Mouse (Mus musculus): ENCODE measurements at regions not wholly inside any gene's neighbourhood (a gene's known extent, or its start where the extent isn't known, plus 50 kb on each side); places are given as distances from the start of the nearest gene placed in this dataset.

- H3K36me3 ChIP-seq = no peaks in the 10 kb centered on the region
- H3K27ac ChIP-seq = no peak overlapping the region
- no peaks in the 10 kb centered on the region for H3K27me3 ChIP-seq (replicated peaks)
- no peak for ATAC-seq
- no peaks in the 10 kb centered on the region for H3K9me3 ChIP-seq (replicated peaks)
- no peaks in the 10 kb centered on the region for H3K4me1 ChIP-seq
- H3K9ac ChIP-seq = no peak overlapping the region
- H3K4me2 ChIP-seq = no peak overlapping the region
- no peak overlapping the region for H3K4me3 ChIP-seq
- WGBS (ENCODE audit: insufficient replicate concordance) = 65% methylated on average over 6 of the region's 6 CpGs
Observed at GRCm38 (mm10) chr7:125250970-125251585, 193.4 kb upstream of the Kdm8 start.

GRCm38 (mm10) chr7:125254302-125254701 is 190.2 kb upstream of the Kdm8 start:
- H3K4me3 ChIP-seq = no peak overlapping the region
- ATAC-seq = no peak

GRCm38 (mm10) chr7:125259016-125259415 is 185.5 kb upstream of the Kdm8 start:
- Histone ChIP-seq H3K4me1 (no peaks in the 10 kb centered on the region), H3K4me2 (no peak overlapping the region), H3K27ac (no peak overlapping the region), H3K36me3 (no peaks in the 10 kb centered on the region), H3K9ac (no peak overlapping the region), H3K4me3 (no peak overlapping the region), H3K9me3 (replicated peaks) (no peaks in the 10 kb centered on the region), H3K27me3 (replicated peaks) (no peaks in the 10 kb centered on the region)
- no peak for ATAC-seq

More at GRCm38 (mm10) chr7:125254302-125254701, 190.2 kb upstream of the Kdm8 start:
- no peaks in the 10 kb centered on the region for H3K4me1 ChIP-seq
- H3K4me2 ChIP-seq = no peak overlapping the region
- no peaks in the 10 kb centered on the region for H3K36me3 ChIP-seq
- no peaks in the 10 kb centered on the region for H3K9me3 ChIP-seq (replicated peaks)
- H3K27ac ChIP-seq = no peak overlapping the region
- no peak overlapping the region for H3K9ac ChIP-seq
- WGBS (ENCODE audit: insufficient replicate concordance) = 50% methylated on average over 4 of the region's 4 CpGs
- H3K27me3 ChIP-seq (replicated peaks) = no peaks in the 10 kb centered on the region

- 41% methylated on average over 2 of the region's 2 CpGs for WGBS (ENCODE audit: insufficient replicate concordance)
Observed at GRCm38 (mm10) chr7:125262133-125262532, 182.3 kb upstream of the Kdm8 start.

GRCm38 (mm10) chr7:125262672-125263365 is 181.7 kb upstream of the Kdm8 start:
- Histone ChIP-seq H3K9ac (no peak overlapping the region), H3K9me3 (replicated peaks) (no peaks in the 10 kb centered on the region), H3K4me3 (no peak overlapping the region), H3K4me2 (no peak overlapping the region), H3K36me3 (no peaks in the 10 kb centered on the region), H3K27ac (no peak overlapping the region), H3K27me3 (replicated peaks) (no peaks in the 10 kb centered on the region), H3K4me1 (no peaks in the 10 kb centered on the region)
- 63% methylated on average over 12 of the region's 12 CpGs for WGBS (ENCODE audit: insufficient replicate concordance)
- no peak for ATAC-seq

More at GRCm38 (mm10) chr7:125262133-125262532, 182.3 kb upstream of the Kdm8 start:
- no peaks in the 10 kb centered on the region for H3K9me3 ChIP-seq (replicated peaks)
- H3K27ac ChIP-seq = no peak overlapping the region
- H3K4me2 ChIP-seq = no peak overlapping the region
- H3K4me1 ChIP-seq = no peaks in the 10 kb centered on the region
- no peaks in the 10 kb centered on the region for H3K36me3 ChIP-seq
- H3K27me3 ChIP-seq (replicated peaks) = no peaks in the 10 kb centered on the region
- no peak overlapping the region for H3K4me3 ChIP-seq
- ATAC-seq = no peak
- H3K9ac ChIP-seq = no peak overlapping the region

GRCm38 (mm10) chr7:125263756-125264155 is 180.7 kb upstream of the Kdm8 start:
- Histone ChIP-seq H3K9me3 (replicated peaks) (no peaks in the 10 kb centered on the region), H3K4me3 (no peak overlapping the region)
- ATAC-seq = no peak

DNA sequence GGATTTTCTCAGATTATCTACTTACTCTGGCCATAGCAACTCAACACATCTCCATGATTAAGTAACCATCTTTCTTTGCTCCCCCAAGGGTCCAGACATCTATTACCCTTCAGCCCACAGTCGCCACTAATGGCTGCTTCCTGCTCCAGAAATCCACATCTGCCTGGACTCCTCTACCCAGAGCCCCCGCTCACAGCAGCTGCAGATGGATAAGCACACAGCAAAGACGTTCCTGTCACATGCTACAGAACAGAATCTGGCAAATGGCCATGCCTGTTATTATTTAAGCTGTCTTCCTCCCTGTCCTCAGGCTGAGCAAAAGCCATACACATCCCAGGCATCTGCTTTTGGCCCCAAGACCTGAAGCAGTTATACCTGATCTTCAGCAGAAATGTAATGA is 173.8 kb upstream of the Kdm8 start:
- Histone ChIP-seq H3K9me3 (replicated peaks) (no peaks in the 10 kb centered on the region), H3K4me2 (no peak overlapping the region), H3K27me3 (replicated peaks) (no peaks in the 10 kb centered on the region), H3K27ac (no peak overlapping the region), H3K4me1 (no peaks in the 10 kb centered on the region), H3K4me3 (no peak overlapping the region), H3K9ac (no peak overlapping the region), H3K36me3 (no peaks in the 10 kb centered on the region)
- 37% methylated on average over 3 of the region's 3 CpGs for WGBS (ENCODE audit: insufficient replicate concordance)
- ATAC-seq = no peak

More at GRCm38 (mm10) chr7:125263756-125264155, 180.7 kb upstream of the Kdm8 start:
- Histone ChIP-seq H3K9ac (no peak overlapping the region), H3K27me3 (replicated peaks) (no peaks in the 10 kb centered on the region), H3K27ac (no peak overlapping the region), H3K4me1 (no peaks in the 10 kb centered on the region), H3K4me2 (no peak overlapping the region), H3K36me3 (no peaks in the 10 kb centered on the region)
- WGBS (ENCODE audit: insufficient replicate concordance) = 44% methylated on average over 2 of the region's 2 CpGs

GRCm38 (mm10) chr7:125271356-125271755 is 173.1 kb upstream of the Kdm8 start:
- H3K4me1 ChIP-seq = no peaks in the 10 kb centered on the region
- H3K9me3 ChIP-seq (replicated peaks) = no peaks in the 10 kb centered on the region
- no peak overlapping the region for H3K4me3 ChIP-seq
- 80% methylated on average over 4 of the region's 4 CpGs for WGBS (ENCODE audit: insufficient replicate concordance)
- H3K36me3 ChIP-seq = no peaks in the 10 kb centered on the region
- H3K27me3 ChIP-seq (replicated peaks) = no peaks in the 10 kb centered on the region
- no peak for ATAC-seq
- no peak overlapping the region for H3K27ac ChIP-seq
- H3K4me2 ChIP-seq = no peak overlapping the region
- no peak overlapping the region for H3K9ac ChIP-seq

- no peak for ATAC-seq
- no peaks in the 10 kb centered on the region for H3K27me3 ChIP-seq (replicated peaks)
- H3K9ac ChIP-seq = no peak overlapping the region
- 55% methylated on average over 3 of the region's 3 CpGs for WGBS (ENCODE audit: insufficient replicate concordance)
- no peak overlapping the region for H3K4me3 ChIP-seq
- no peak overlapping the region for H3K4me2 ChIP-seq
- no peaks in the 10 kb centered on the region for H3K36me3 ChIP-seq
- H3K27ac ChIP-seq = no peak overlapping the region
- no peaks in the 10 kb centered on the region for H3K9me3 ChIP-seq (replicated peaks)
- no peaks in the 10 kb centered on the region for H3K4me1 ChIP-seq
Observed at GRCm38 (mm10) chr7:125281371-125281770, 163.1 kb upstream of the Kdm8 start.

- H3K36me3 ChIP-seq = no peaks in the 10 kb centered on the region
- H3K4me1 ChIP-seq = no peaks in the 10 kb centered on the region
- no peak overlapping the region for H3K4me2 ChIP-seq
- no peak overlapping the region for H3K27ac ChIP-seq
- H3K9ac ChIP-seq = no peak overlapping the region
- no peaks in the 10 kb centered on the region for H3K27me3 ChIP-seq (replicated peaks)
- WGBS (ENCODE audit: insufficient replicate concordance) = 45% methylated on average over 2 of the region's 2 CpGs
- H3K4me3 ChIP-seq = no peak overlapping the region
- no peaks in the 10 kb centered on the region for H3K9me3 ChIP-seq (replicated peaks)
- ATAC-seq = no peak
Observed at GRCm38 (mm10) chr7:125295226-125295625, 149.2 kb upstream of the Kdm8 start.

DNA sequence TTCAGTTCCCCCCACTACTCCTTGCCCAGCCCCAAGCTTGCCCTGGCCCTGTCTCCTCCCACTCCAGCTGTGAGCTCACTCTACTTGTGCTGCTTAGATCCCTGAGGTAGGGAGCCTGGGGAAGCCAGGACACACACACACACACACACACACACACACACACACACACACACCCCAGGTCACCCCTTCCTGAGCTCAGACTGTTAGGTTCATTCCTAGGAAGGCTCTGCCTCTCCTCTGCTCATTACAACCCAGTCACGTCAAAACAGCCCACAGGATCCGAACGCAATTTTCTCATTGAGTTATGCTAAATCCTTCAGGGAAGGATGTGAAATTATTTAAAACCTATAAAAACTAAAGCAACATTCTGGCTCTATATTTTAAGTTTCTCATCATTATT is 136.0 kb upstream of the Kdm8 start:
- H3K36me3 ChIP-seq = no peaks in the 10 kb centered on the region
- H3K27ac ChIP-seq = no peak overlapping the region
- no peaks in the 10 kb centered on the region for H3K9me3 ChIP-seq (replicated peaks)
- no peak overlapping the region for H3K9ac ChIP-seq
- WGBS (ENCODE audit: insufficient replicate concordance) = 72% methylated on average over 3 of the region's 3 CpGs
- no peaks in the 10 kb centered on the region for H3K4me1 ChIP-seq
- ATAC-seq = no peak
- no peaks in the 10 kb centered on the region for H3K27me3 ChIP-seq (replicated peaks)
- no peak overlapping the region for H3K4me3 ChIP-seq
- no peak overlapping the region for H3K4me2 ChIP-seq

DNA sequence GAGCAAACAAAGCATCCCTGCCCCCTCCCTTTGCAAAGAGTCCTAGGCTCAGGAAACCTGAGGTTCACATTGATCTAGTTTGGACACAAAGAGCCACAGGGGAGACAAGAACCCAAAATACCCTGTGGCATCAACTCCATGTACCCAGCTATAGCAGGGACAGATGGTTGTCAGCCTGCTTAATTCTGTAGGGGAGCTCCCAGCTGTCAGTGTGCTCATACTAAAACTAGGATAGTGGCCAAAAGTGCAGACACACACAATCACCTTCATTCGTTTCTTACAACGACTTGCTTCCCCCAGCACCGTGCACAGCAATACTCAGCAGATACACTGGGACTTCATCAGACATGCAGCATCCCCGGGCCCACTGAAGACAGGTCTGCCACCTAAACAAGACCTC is 133.5 kb upstream of the Kdm8 start:
- no peak overlapping the region for H3K27ac ChIP-seq
- no peak for ATAC-seq
- 70% methylated on average over 4 of the region's 4 CpGs for WGBS (ENCODE audit: insufficient replicate concordance)
- no peaks in the 10 kb centered on the region for H3K9me3 ChIP-seq (replicated peaks)
- no peaks in the 10 kb centered on the region for H3K4me1 ChIP-seq
- H3K4me3 ChIP-seq = no peak overlapping the region
- H3K4me2 ChIP-seq = no peak overlapping the region
- H3K36me3 ChIP-seq = no peaks in the 10 kb centered on the region
- no peaks in the 10 kb centered on the region for H3K27me3 ChIP-seq (replicated peaks)
- no peak overlapping the region for H3K9ac ChIP-seq

GRCm38 (mm10) chr7:125313604-125314003 is 130.9 kb upstream of the Kdm8 start:
- WGBS (ENCODE audit: insufficient replicate concordance) = 61% methylated on average over 3 of the region's 3 CpGs
- H3K27ac ChIP-seq = no peak overlapping the region

More at GRCm38 (mm10) chr7:125313604-125314003, 130.9 kb upstream of the Kdm8 start:
- Histone ChIP-seq H3K4me1 (no peaks in the 10 kb centered on the region), H3K9ac (no peak overlapping the region), H3K4me3 (no peak overlapping the region), H3K27me3 (replicated peaks) (no peaks in the 10 kb centered on the region), H3K4me2 (no peak overlapping the region), H3K36me3 (no peaks in the 10 kb centered on the region), H3K9me3 (replicated peaks) (no peaks in the 10 kb centered on the region)
- ATAC-seq = no peak
